Mouse (Mus musculus) lung, embryonic 14.5 days (tissue): ENCODE results near the gene Hoxa4. TPM values are rescaled to one million over a fixed set of nuclear protein-coding genes. Genes with fewer than 3 reads are reported as not detected.

ENCODE experiments used
- ATAC-seq: fragments of 200-750 bp; cut with Nextera tagmentation; 2 replicates; pipeline ENCODE4 v1.8.0; 2017; ENCODE audit warnings: mild to moderate bottlenecking, moderate TSS enrichment, moderate library complexity; ENCODE audit not compliant: insufficient read depth
- DNase-seq: peaks from one replicate; pipeline ENCODE4 v3.0.0-alpha.2; 2015
- H3K27ac ChIP-seq: fragments of 300-500 bp; sonication (generic); 2 replicates; pipeline ENCODE4 v1.5.1; 2014; ENCODE audit warnings: low read depth, mild to moderate bottlenecking, moderate library complexity
- H3K27me3 ChIP-seq: fragments of 300-500 bp; sonication (generic); 2 replicates; pipeline ENCODE4 v1.6.1; 2014; ENCODE audit warnings: low read length, control low read depth; ENCODE audit not compliant: insufficient read depth
- H3K36me3 ChIP-seq: fragments of 300-500 bp; sonication (generic); 2 replicates; pipeline ENCODE4 v1.6.1; 2014; ENCODE audit warnings: control low read depth; ENCODE audit not compliant: insufficient read depth
- H3K4me1 ChIP-seq: fragments of 300-500 bp; sonication (generic); 2 replicates; pipeline ENCODE4 v1.6.1; 2014; ENCODE audit warnings: antibody characterized with exemption, control low read depth; ENCODE audit not compliant: insufficient read depth
- H3K4me2 ChIP-seq: fragments of 300-500 bp; sonication (generic); 2 replicates; pipeline ENCODE4 v1.6.1; 2014; ENCODE audit warnings: mild to moderate bottlenecking
- H3K4me3 ChIP-seq: fragments of 300-500 bp; sonication (generic); 2 replicates; pipeline ENCODE4 v1.5.1; 2014; ENCODE audit warnings: low read depth, low read length
- H3K9ac ChIP-seq: fragments of 300-500 bp; sonication (generic); 2 replicates; pipeline ENCODE4 v1.6.1; 2014
- H3K9me3 ChIP-seq: fragments of 300-500 bp; sonication (generic); 2 replicates; pipeline ENCODE4 v1.6.1; 2016; ENCODE audit warnings: low read depth, low read length, control low read depth
- CTCF ChIP-seq: IDR thresholded peaks from 2 replicates; pipeline ENCODE4 v1.5.1; 2016; ENCODE audit warnings: antibody characterized with exemption, low read depth
- WGBS: fragments of 180-500 bp; shearing (Covaris S2); extraction: QIAGEN DNeasy Blood & Tissue Kit; methylation state at CpG from one replicate; pipeline ENCODE4 v1.1.7; 2014; 5-methylcytosine and 5-hydroxymethylcytosine counted together
- polyA plus RNA-seq: library from polyadenylated mRNA; unstranded; fragments of >200 nt; fragmentation: Nextera tagmentation; extraction: Ambion mirVana; gene quantifications from 2 replicates; pipeline ENCODE4 v1.2.1, GENCODE M21; 2014

Hoxa4 gene
- polyA plus RNA-seq: 7.0 and 7.7 TPM in 2 replicates

GRCm38 (mm10) chr6:52190906-52191810 is at the start of gene Hoxa4:
TSS of gene Hoxa4 (minus strand) at chr6:52191753.
- peak; percentile 59 for DNase-seq
- H3K4me1 ChIP-seq: peaks cover 25% of the 10 kb centered on the region

GRCm38 (mm10) chr6:52241001-52241621 is 49.6 kb upstream of the Hoxa4 start:
- H3K4me1 ChIP-seq: no peaks in the 10 kb centered on the region
- no peaks in the 10 kb centered on the region for H3K9me3 ChIP-seq
- no peak for DNase-seq
- no peak overlapping the region for H3K9ac ChIP-seq
- H3K27me3 ChIP-seq: peaks cover 99% of the 10 kb centered on the region
- H3K4me3 ChIP-seq: 0 out of 2 replicates have a peak overlapping the region, but pooled peaks have one; percentile 19
- H3K36me3 ChIP-seq: no peaks in the 10 kb centered on the region
- WGBS: 4% methylated on average over 9 of the region's 9 CpGs
- TF ChIP-seq CTCF: no peak
- no peak for ATAC-seq
- no peak overlapping the region for H3K27ac ChIP-seq
- no peak overlapping the region for H3K4me2 ChIP-seq

More at GRCm38 (mm10) chr6:52190906-52191810, at the start of gene Hoxa4:
- 1% methylated on average over 79 of the region's 102 CpGs for WGBS
- no peaks in the 10 kb centered on the region for H3K9me3 ChIP-seq
- H3K27me3 ChIP-seq: peaks cover 25% of the 10 kb centered on the region
- H3K9ac ChIP-seq: peak within 1 kb of the TSS; percentile 96
- no peak for TF ChIP-seq CTCF
- peaks cover 7% of the 10 kb centered on the region; the same call in 1 of the 2 replicates for H3K36me3 ChIP-seq
- H3K27ac ChIP-seq: peak within 1 kb of the TSS; percentile 99
- no peak for ATAC-seq
- H3K4me3 ChIP-seq: peak within 1 kb of the TSS; percentile 70
- H3K4me2 ChIP-seq: peak within 1 kb of the TSS; percentile 87

- H3K4me1 ChIP-seq: no peaks in the 10 kb centered on the region
- TF ChIP-seq CTCF: peak; percentile 82
- peaks cover 99% of the 10 kb centered on the region for H3K27me3 ChIP-seq
- peak within 1 kb of the TSS; percentile 45 for H3K4me2 ChIP-seq
- no peaks in the 10 kb centered on the region for H3K9me3 ChIP-seq
- DNase-seq (peak; percentile 95), ATAC-seq (peak; percentile 64; the same call in 1 of the 2 replicates)
- H3K27ac ChIP-seq: no peak within 1 kb of the TSS
- no peaks in the 10 kb centered on the region for H3K36me3 ChIP-seq
- no peak within 1 kb of the TSS for H3K9ac ChIP-seq
- H3K4me3 ChIP-seq: peak within 1 kb of the TSS; percentile 19
- WGBS: 2% methylated on average over 35 of the region's 35 CpGs
Observed at GRCm38 (mm10) chr6:52240389-52241000, 48.9 kb upstream of the Hoxa4 start, which contains the start of gene Hoxa10. TSS of gene Hoxa10 (minus strand) at chr6:52240854.

GRCm38 (mm10) chr6:52239625-52240388 is 48.3 kb upstream of the Hoxa4 start:
- 2% methylated on average over 30 of the region's 30 CpGs for WGBS
- peak overlapping the region; percentile 19 for H3K4me3 ChIP-seq
- H3K4me1 ChIP-seq: no peaks in the 10 kb centered on the region

GRCm38 (mm10) chr6:52238976-52239375 is 47.4 kb upstream of the Hoxa4 start:
- no peak for TF ChIP-seq CTCF
- Histone ChIP-seq H3K4me2 (no peak overlapping the region), H3K9ac (no peak overlapping the region), H3K4me1 (no peaks in the 10 kb centered on the region), H3K9me3 (no peaks in the 10 kb centered on the region), H3K27ac (no peak overlapping the region), H3K27me3 (peaks cover 99% of the 10 kb centered on the region), H3K4me3 (no peak overlapping the region), H3K36me3 (no peaks in the 10 kb centered on the region)
- no peak for DNase-seq
- WGBS: 1% methylated on average over 7 of the region's 7 CpGs
- no peak for ATAC-seq

More at GRCm38 (mm10) chr6:52239625-52240388, 48.3 kb upstream of the Hoxa4 start:
- ATAC-seq (no peak), DNase-seq (no peak)
- peaks cover 99% of the 10 kb centered on the region for H3K27me3 ChIP-seq
- no peak for TF ChIP-seq CTCF
- no peak overlapping the region for H3K9ac ChIP-seq
- no peak overlapping the region for H3K27ac ChIP-seq
- H3K4me2 ChIP-seq: peak overlapping the region; percentile 45
- no peaks in the 10 kb centered on the region for H3K36me3 ChIP-seq
- H3K9me3 ChIP-seq: no peaks in the 10 kb centered on the region

GRCm38 (mm10) chr6:52238155-52238545 is 46.6 kb upstream of the Hoxa4 start:
- Histone ChIP-seq H3K9ac (no peak overlapping the region), H3K27ac (no peak overlapping the region), H3K4me1 (no peaks in the 10 kb centered on the region), H3K4me3 (no peak overlapping the region), H3K9me3 (no peaks in the 10 kb centered on the region), H3K36me3 (no peaks in the 10 kb centered on the region), H3K4me2 (no peak overlapping the region), H3K27me3 (peaks cover 99% of the 10 kb centered on the region)
- DNase-seq (no peak), ATAC-seq (no peak)
- WGBS: 2% methylated on average over 7 of the region's 7 CpGs
- no peak for TF ChIP-seq CTCF
